Comparison of ENCODE assay signal across 12 mouse cellular contexts in the genomic region with DNA sequence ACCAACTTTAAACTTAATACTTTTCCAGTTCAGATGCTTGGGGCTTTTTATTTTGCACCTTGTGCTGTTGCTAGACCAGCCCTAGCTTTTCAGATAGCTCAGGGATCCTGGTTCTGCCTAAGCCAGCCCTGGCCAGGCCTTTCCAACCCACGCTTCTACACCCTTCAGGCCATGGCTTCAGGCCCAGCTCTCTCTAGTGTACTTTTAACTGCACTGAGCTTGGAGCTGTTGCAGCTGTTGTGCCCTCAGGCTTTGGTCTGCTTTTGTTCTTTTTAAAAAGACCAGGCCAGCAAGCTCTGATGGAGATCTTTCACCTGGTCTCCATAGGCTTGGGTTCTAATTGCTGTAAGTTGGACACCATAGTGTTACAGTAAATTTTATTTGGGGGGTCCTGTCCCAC. TPM values are rescaled to one million over a fixed set of nuclear protein-coding genes. Genes with fewer than 3 reads are reported as not detected.
DNase-seq lines count a peak whose midpoint lies in the region; ATAC-seq and TF ChIP-seq lines count a peak whose summit lies in the region.
"Had no signal": no experiment of that assay in that cellular context is flagged by ENCODE, and none has a peak within 500 bp of the region (broad histone marks: within the 10 kb centered on the region; RNA-seq: fewer than 3 reads in every experiment).

No protein-coding gene starts in this region.

- H3K36me3 ChIP-seq in intestine, embryonic 15.5 days = no peaks in the 10 kb centered on the region
- H3K36me3 ChIP-seq in intestine, embryonic 16.5 days (ENCODE audit: control insufficient read depth, insufficient read depth, low read length) = no peaks in the 10 kb centered on the region
- H3K36me3 ChIP-seq in myocyte (ENCODE audit: control insufficient read depth, insufficient read depth) = no peaks in the 10 kb centered on the region
- H3K36me3 ChIP-seq: G1E; hindbrain, embryonic 12.5 days had no signal

- no peak overlapping the region for H3K4me2 ChIP-seq in intestine, embryonic 15.5 days (replicated peaks)
- no peak overlapping the region for H3K4me2 ChIP-seq in intestine, embryonic 16.5 days (ENCODE audit: low read depth, low read length)
- no peak overlapping the region for H3K4me2 ChIP-seq in myocyte (ENCODE audit: low read depth)
- H3K4me2 ChIP-seq: hindbrain, embryonic 12.5 days had no signal

- no peaks in the 10 kb centered on the region for H3K27me3 ChIP-seq in intestine, embryonic 15.5 days (replicated peaks)
- no peaks in the 10 kb centered on the region for H3K27me3 ChIP-seq in intestine, embryonic 16.5 days (replicated peaks; ENCODE audit: control insufficient read depth, insufficient read depth, low read length)
- no peaks in the 10 kb centered on the region for H3K27me3 ChIP-seq in myocyte (ENCODE audit: control insufficient read depth, insufficient read depth, insufficient read length)

- no peak for TF ChIP-seq POLR2A in myocyte (IDR thresholded peaks at IDR 0.05; ENCODE audit: insufficient read length, low read depth)

- ATAC-seq in intestine, embryonic 15.5 days = no peak
- no peak for ATAC-seq in intestine, embryonic 16.5 days

- 63% methylated on average over 1 of the region's 1 CpGs for WGBS in intestine, embryonic 15.5 days
- 63% methylated on average over 1 of the region's 1 CpGs for WGBS in intestine, embryonic 16.5 days

- no peak overlapping the region for H3K4me3 ChIP-seq in intestine, embryonic 15.5 days (replicated peaks)
- H3K4me3 ChIP-seq in intestine, embryonic 16.5 days (ENCODE audit: low read length) = no peak overlapping the region
- no peak overlapping the region for H3K4me3 ChIP-seq in myocyte
- H3K4me3 ChIP-seq: hindbrain, embryonic 12.5 days had no signal

- no peaks in the 10 kb centered on the region for H3K9me3 ChIP-seq in intestine, embryonic 15.5 days
- no peaks in the 10 kb centered on the region for H3K9me3 ChIP-seq in intestine, embryonic 16.5 days (ENCODE audit: control insufficient read depth, low read length)
- H3K9me3 ChIP-seq: G1E; hindbrain, embryonic 12.5 days had no signal

- DNase-seq in testis, postnatal 14 days (ENCODE audit: low spot score) = peak; percentile 39
- no peak for DNase-seq in testis, postnatal 10 days (ENCODE audit: low spot score)
- DNase-seq in heart, postnatal 4 days = peak; percentile 59
- DNase-seq in left cerebral cortex, adult 18-20 months (ENCODE audit: low spot score in 2 of 2) = no peak
- DNase-seq in spleen, postnatal 4 days (ENCODE audit: low spot score in 2 of 2) = no peak
- DNase-seq: cerebellum, adult 18-20 months; right cerebral cortex, postnatal 25 days had no signal

- peaks cover 7% of the 10 kb centered on the region for H3K4me1 ChIP-seq in intestine, embryonic 15.5 days (replicated peaks)
- H3K4me1 ChIP-seq in intestine, embryonic 16.5 days (ENCODE audit: control insufficient read depth, insufficient read depth, low read length) = peaks cover 9% of the 10 kb centered on the region

- H3K79me2 ChIP-seq in myocyte (ENCODE audit: control insufficient read depth, insufficient read depth) = no peaks in the 10 kb centered on the region

- H3K9ac ChIP-seq in intestine, embryonic 15.5 days = no peak overlapping the region
- H3K9ac ChIP-seq in intestine, embryonic 16.5 days (ENCODE audit: low read depth, low read length) = no peak overlapping the region
- H3K9ac ChIP-seq: hindbrain, embryonic 12.5 days had no signal

- no peak overlapping the region for H3ac ChIP-seq in myocyte (ENCODE audit: control insufficient read depth, insufficient read length)

- H3K27ac ChIP-seq in intestine, embryonic 15.5 days = peak overlapping the region; percentile 17; the same call in 1 of the 2 replicates
- H3K27ac ChIP-seq in intestine, embryonic 16.5 days (ENCODE audit: low read length) = no peak overlapping the region
- H3K27ac ChIP-seq: hindbrain, embryonic 12.5 days had no signal

TF ChIP-seq in myocyte, 11 proteins besides CTCF, POLR2A, EP300 and RAD21:
- TF ChIP-seq SRF (IDR thresholded peaks at IDR 0.05; ENCODE audit: control insufficient read depth, insufficient read length, low read depth) = no peak
- no peak for TF ChIP-seq MAX (IDR thresholded peaks at IDR 0.05; ENCODE audit: low read depth)
- no peak for TF ChIP-seq CEBPB (IDR thresholded peaks at IDR 0.05; ENCODE audit: insufficient read depth, poor library complexity, severe bottlenecking)
- peak in 2 of 3 experiments; percentile 52 to 76 for TF ChIP-seq MYOG (IDR thresholded peaks at IDR 0.05; ENCODE audit: control insufficient read depth in 1 of 3, insufficient read depth in 1 of 3, insufficient read length in 2 of 3, low read depth in 2 of 3)
- no peak for TF ChIP-seq TCF12 (IDR thresholded peaks at IDR 0.05; ENCODE audit: insufficient read depth, poor library complexity, severe bottlenecking)
- no peak for TF ChIP-seq USF1 (IDR thresholded peaks at IDR 0.05; ENCODE audit: low read depth)
- no peak for TF ChIP-seq TCF3 (IDR thresholded peaks at IDR 0.05; ENCODE audit: insufficient read length, low read depth)
- TF ChIP-seq REST (IDR thresholded peaks at IDR 0.05; ENCODE audit: insufficient read depth, insufficient read length) = no peak
- TF ChIP-seq MYOD1 (IDR thresholded peaks at IDR 0.05; ENCODE audit: control insufficient read depth in 1 of 3, insufficient read length in 2 of 3, low read depth in 2 of 3) = peak; percentile 42 to 48 (median 43)
- no peak for TF ChIP-seq E2F4 (IDR thresholded peaks at IDR 0.05; ENCODE audit: insufficient read depth)
- TF ChIP-seq POLR2AphosphoS2 (IDR thresholded peaks at IDR 0.05; ENCODE audit: insufficient read length, low read depth) = no peak

RNA-seq across cellular contexts. Expression of gene Srd5a3, which starts 4.4 kb away (rescaled TPM):
- polyA plus RNA-seq in intestine, embryonic 15.5 days (2015; fragmentation: Nextera tagmentation; extraction: Ambion mirVana) = 37.6 and 38.7 TPM in 2 replicates
- polyA plus RNA-seq in intestine, embryonic 16.5 days (2015; fragmentation: Nextera tagmentation; extraction: Ambion mirVana) = 40.8 and 43.0 TPM in 2 replicates
- 10 to 100 TPM; 20.8 to 23.7 TPM for total RNA-seq in heart, postnatal 4 days (2021)
- 12.0 TPM for polyA plus RNA-seq in myocyte (2012; fragmentation: generic; extraction: Trizol)
- 10 to 100 TPM; 19.1 to 22.7 TPM for total RNA-seq in left cerebral cortex, adult 18-20 months (2021)

RNA-seq across cellular contexts. Expression of gene Tmem165, which starts 48.0 kb away (rescaled TPM):
- polyA plus RNA-seq in intestine, embryonic 15.5 days (2015; fragmentation: Nextera tagmentation; extraction: Ambion mirVana) = 82.1 and 87.6 TPM in 2 replicates
- 58.8 and 60.5 TPM in 2 replicates for polyA plus RNA-seq in intestine, embryonic 16.5 days (2015; fragmentation: Nextera tagmentation; extraction: Ambion mirVana)
- 10 to 100 TPM; 49.4 to 50.4 TPM for total RNA-seq in heart, postnatal 4 days (2021)
- 28.1 TPM for polyA plus RNA-seq in myocyte (2012; fragmentation: generic; extraction: Trizol)
- 10 to 100 TPM; 32.5 to 35.3 TPM for total RNA-seq in left cerebral cortex, adult 18-20 months (2021)

Comparison
In these comparisons a context has a peak if more than half of its experiments do, and no peak if none do; other contexts are left out.
1. DNase-seq: peak in testis, postnatal 14 days (single experiment) and heart, postnatal 4 days (single experiment); none in testis, postnatal 10 days (single experiment), left cerebral cortex, adult 18-20 months (0 of 2) and spleen, postnatal 4 days (0 of 2).